Mouse (Mus musculus) megakaryocyte, embryonic 14.5 days (primary cell): ENCODE results near the gene Slc25a39.

ENCODE experiments used
- FLI1 ChIP-seq: IDR thresholded peaks from 2 replicates; pipeline ENCODE4 v1.6.1; 2012; ENCODE audit warnings: low read length, inconsistent platforms, mixed read lengths
- GATA1 ChIP-seq: IDR thresholded peaks from 3 replicates; pipeline ENCODE4 v1.6.1; 2012; ENCODE audit warnings: mixed read lengths, low read length, inconsistent platforms, borderline replicate concordance

DNA sequence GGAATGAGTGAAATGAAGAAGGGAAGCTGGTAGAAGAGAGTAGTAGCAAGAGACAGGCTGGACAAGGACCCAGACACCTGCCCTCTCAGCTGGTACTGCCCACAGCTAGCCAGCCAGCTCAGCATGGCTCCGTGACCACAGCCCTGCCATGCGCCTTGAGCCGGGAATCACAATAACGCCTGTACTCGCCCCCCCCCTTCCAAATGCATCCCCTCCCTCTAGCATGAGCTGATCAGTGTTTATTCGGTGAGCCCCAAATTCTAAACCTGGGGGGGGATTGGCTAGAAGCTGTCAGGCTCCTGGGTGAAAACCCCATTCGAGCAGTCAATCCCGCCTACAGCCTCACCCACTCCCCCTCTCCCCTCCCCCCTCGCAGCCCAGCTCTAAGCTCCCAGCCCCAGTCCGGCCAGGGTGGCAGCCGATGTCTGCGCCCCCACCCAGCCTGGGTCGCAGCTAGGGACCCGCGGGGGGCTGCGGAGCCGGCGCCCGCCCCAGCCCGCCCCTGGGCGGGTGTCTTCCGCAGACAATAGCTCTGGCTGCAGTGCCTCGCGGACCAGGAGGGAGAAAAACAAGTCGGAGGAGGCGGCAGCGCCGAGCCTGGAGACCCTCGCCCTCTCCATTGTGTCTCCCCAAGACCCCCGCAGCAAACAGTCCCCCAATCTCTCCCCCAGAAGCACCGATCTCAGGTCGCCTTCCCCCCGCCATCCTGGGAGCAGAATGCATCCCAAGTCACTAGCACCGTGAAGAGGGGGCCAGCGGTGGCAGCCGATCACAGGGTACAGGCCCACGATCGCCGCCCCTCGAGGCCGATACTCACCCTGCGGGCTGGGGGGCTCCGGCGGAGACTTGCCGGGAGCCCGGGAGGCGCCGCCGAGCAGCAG lies 39.1 kb upstream of the Slc25a39 start:
- TF ChIP-seq GATA1 (no peak), FLI1 (no peak)
